Mouse (Mus musculus) v-Abl transformed pro-B cells (cell line): Measurements from ENCODE around the gene Umod.

ENCODE experiments used
- in situ Hi-C, 2 experiments: fragments of 400-800 bp; cut with MboI; formaldehyde crosslinking; loops; one replicate each; pipeline ENCODE4 v1.15.1; 2025; ENCODE audit not compliant: unreplicated experiment in 2 of 2

Umod gene

GRCm38 (mm10) chr7:119479256-119479655, at the start of gene Umod:
Umod (minus strand) TSS chr7:119479282.
- in situ Hi-C loops, result loop anchor here (10.0 to 25.0 kb wide), 7 partner anchors 884 to 1992 kb away; partner anchors contain the start of genes Coq7 (in 1 of the 2), Rps15a (in 1 of the 2), Smg1 (in 1 of the 2) and Tmc5 (in 1 of the 2)

GRCm38 (mm10) chr7:119528617-119529016, 49.5 kb upstream of the Umod start:
- in situ Hi-C loops, result loop anchor here in 1 of 2 experiments (25.0 kb wide), 1 partner anchor 1216 kb away; no protein-coding TSS in a partner anchor

GRCm38 (mm10) chr7:119527548-119527947, 48.5 kb upstream of the Umod start:
- in situ Hi-C loops, result loop anchor here in 1 of 2 experiments (25.0 kb wide), 1 partner anchor 1215 kb away; no protein-coding TSS in a partner anchor

GRCm38 (mm10) chr7:119527135-119527534, 48.1 kb upstream of the Umod start:
- in situ Hi-C loops, result loop anchor here in 1 of 2 experiments (25.0 kb wide), 1 partner anchor 1215 kb away; no protein-coding TSS in a partner anchor

GRCm38 (mm10) chr7:119526486-119526885, 47.4 kb upstream of the Umod start:
- in situ Hi-C loops, result loop anchor here in 1 of 2 experiments (25.0 kb wide), 1 partner anchor 1214 kb away; no protein-coding TSS in a partner anchor

- in situ Hi-C loops, result loop anchor here in 1 of 2 experiments (25.0 kb wide), 1 partner anchor 1214 kb away; no protein-coding TSS in a partner anchor
Measured at GRCm38 (mm10) chr7:119525881-119526281, 46.8 kb upstream of the Umod start.

GRCm38 (mm10) chr7:119523389-119523788, 44.3 kb upstream of the Umod start, which contains the start of gene Pdilt:
Pdilt (minus strand) TSS chr7:119523489.
- in situ Hi-C loops, result loop anchor here in 1 of 2 experiments (25.0 kb wide), 1 partner anchor 1211 kb away; no protein-coding TSS in a partner anchor

GRCm38 (mm10) chr7:119522385-119522784, 43.3 kb upstream of the Umod start:
- in situ Hi-C loops, result loop anchor here in 1 of 2 experiments (25.0 kb wide), 1 partner anchor 1210 kb away; no protein-coding TSS in a partner anchor

- in situ Hi-C loops, result loop anchor here in 1 of 2 experiments (25.0 kb wide), 1 partner anchor 1210 kb away; no protein-coding TSS in a partner anchor
Measured at GRCm38 (mm10) chr7:119521816-119522215, 42.7 kb upstream of the Umod start.

- in situ Hi-C loops, result loop anchor here (10.0 to 25.0 kb wide), 8 partner anchors 65 to 1305 kb away; partner anchors contain the start of genes Gpr139 (in 2 of the 2) and Gp2 (in 1 of the 2)
Measured at GRCm38 (mm10) chr7:119519654-119520053, 40.6 kb upstream of the Umod start.

GRCm38 (mm10) chr7:119519163-119519562, 40.1 kb upstream of the Umod start, which contains the start of gene Acsm5:
Acsm5 (plus strand) TSS chr7:119519463.
- in situ Hi-C loops, result loop anchor here (10.0 to 25.0 kb wide), 8 partner anchors 64 to 1306 kb away; partner anchors contain the start of genes Gpr139 (in 2 of the 2) and Gp2 (in 1 of the 2)

GRCm38 (mm10) chr7:119516272-119516558, 37.1 kb upstream of the Umod start:
- in situ Hi-C loops, result loop anchor here (10.0 to 25.0 kb wide), 8 partner anchors 61 to 1309 kb away; partner anchors contain the start of genes Gpr139 (in 2 of the 2) and Gp2 (in 1 of the 2)

GRCm38 (mm10) chr7:119515492-119516271, 36.6 kb upstream of the Umod start:
- in situ Hi-C loops, result loop anchor here (10.0 to 25.0 kb wide), 8 partner anchors 61 to 1309 kb away; partner anchors contain the start of genes Gpr139 (in 2 of the 2) and Gp2 (in 1 of the 2)

GRCm38 (mm10) chr7:119513056-119513455, 34.0 kb upstream of the Umod start:
- in situ Hi-C loops, result loop anchor here (10.0 to 25.0 kb wide), 8 partner anchors 58 to 1312 kb away; partner anchors contain the start of genes Gpr139 (in 2 of the 2) and Gp2 (in 1 of the 2)

- in situ Hi-C loops, result loop anchor here (10.0 to 25.0 kb wide), 8 partner anchors 56 to 1314 kb away; partner anchors contain the start of genes Gpr139 (in 2 of the 2) and Gp2 (in 1 of the 2)
Measured at GRCm38 (mm10) chr7:119511143-119511542, 32.1 kb upstream of the Umod start.

GRCm38 (mm10) chr7:119490041-119490780, 11.1 kb upstream of the Umod start:
- in situ Hi-C loops, result loop anchor here (25.0 kb wide), 6 partner anchors 928 to 2003 kb away; partner anchors contain the start of genes Coq7 (in 1 of the 2), Rps15a (in 1 of the 2) and Smg1 (in 1 of the 2)

- in situ Hi-C loops, result loop anchor here (10.0 to 25.0 kb wide), 7 partner anchors 924 to 1999 kb away; partner anchors contain the start of genes Coq7 (in 1 of the 2), Rps15a (in 1 of the 2) and Smg1 (in 1 of the 2)
Measured at GRCm38 (mm10) chr7:119486683-119487082, 7.6 kb upstream of the Umod start.

- in situ Hi-C loops, result loop anchor here (10.0 to 25.0 kb wide), 7 partner anchors 922 to 1997 kb away; partner anchors contain the start of genes Coq7 (in 1 of the 2), Rps15a (in 1 of the 2) and Smg1 (in 1 of the 2)
Measured at GRCm38 (mm10) chr7:119484154-119484553, 5.1 kb upstream of the Umod start.
